Mouse (Mus musculus): Measurements from ENCODE around the gene Mtmr10.

Gene Mtmr10

GRCm38 (mm10) chr7:64296286-64297010 lies 9.0 kb downstream of the Mtmr10 start:
- DNase-seq = no peak

- no peak for DNase-seq
These were observed 22.8 kb downstream of the Mtmr10 start for GRCm38 (mm10) chr7:64310241-64310640.

- no peak for DNase-seq
These were observed 23.3 kb downstream of the Mtmr10 start for GRCm38 (mm10) chr7:64310756-64311155.

- DNase-seq = peak; percentile 22 to 60
These were observed 25.4 kb downstream of the Mtmr10 start for GRCm38 (mm10) chr7:64312811-64313210.

GRCm38 (mm10) chr7:64321125-64321524 lies 33.7 kb downstream of the Mtmr10 start:
- no peak for DNase-seq

GRCm38 (mm10) chr7:64321658-64322057 lies 34.2 kb downstream of the Mtmr10 start:
- DNase-seq = no peak

GRCm38 (mm10) chr7:64326892-64327291 lies 39.4 kb downstream of the Mtmr10 start:
- DNase-seq = peak; percentile 76 to 93

GRCm38 (mm10) chr7:64327486-64327885 lies 40.0 kb downstream of the Mtmr10 start:
- DNase-seq = no peak

- DNase-seq = no peak
These were observed 43.9 kb downstream of the Mtmr10 start for GRCm38 (mm10) chr7:64331309-64331708.

- DNase-seq = no peak
These were observed 45.2 kb downstream of the Mtmr10 start for GRCm38 (mm10) chr7:64332686-64333085.

GRCm38 (mm10) chr7:64347813-64348212 lies 60.4 kb downstream of the Mtmr10 start:
- peak; percentile 25 to 53 for DNase-seq

- peak in 1 of 2 experiments; percentile 39 for DNase-seq
These were observed 61.9 kb downstream of the Mtmr10 start for GRCm38 (mm10) chr7:64349147-64349861.

- peak; percentile 52 to 63 for DNase-seq
These were observed 63.6 kb downstream of the Mtmr10 start for GRCm38 (mm10) chr7:64351087-64351486.

- DNase-seq = no peak
These were observed 66.8 kb downstream of the Mtmr10 start for GRCm38 (mm10) chr7:64354206-64354605.

- no peak for DNase-seq
These were observed 69.2 kb downstream of the Mtmr10 start for GRCm38 (mm10) chr7:64356661-64357060.

- peak; percentile 57 to 73 for DNase-seq
These were observed 70.0 kb downstream of the Mtmr10 start for GRCm38 (mm10) chr7:64357405-64357804.

GRCm38 (mm10) chr7:64358666-64359065 lies 71.2 kb downstream of the Mtmr10 start:
- no peak for DNase-seq

- no peak for DNase-seq
These were observed 72.6 kb downstream of the Mtmr10 start for GRCm38 (mm10) chr7:64359943-64360585.

GRCm38 (mm10) chr7:64360586-64360945 lies 73.1 kb downstream of the Mtmr10 start:
- DNase-seq = no peak

GRCm38 (mm10) chr7:64365863-64366262 lies 78.4 kb downstream of the Mtmr10 start:
- no peak for DNase-seq

- no peak for DNase-seq
These were observed 82.4 kb downstream of the Mtmr10 start for GRCm38 (mm10) chr7:64369841-64370240.

GRCm38 (mm10) chr7:64371940-64372878 lies 84.8 kb downstream of the Mtmr10 start:
- DNase-seq = no peak

All from kidney, postnatal 36 days (tissue).